In genomic region chr9:122886372-122887179, GRCm38 (mm10) we compare ENCODE assay signal across 8 mouse cellular contexts. TPM values are rescaled to one million over a fixed set of nuclear protein-coding genes. Genes with fewer than 3 reads are reported as not detected.
A peak's percentile ranks its signal among the peaks of the same experiment; 100 is the strongest.
DNase-seq lines count a peak whose midpoint lies in the region; ATAC-seq and TF ChIP-seq lines count a peak whose summit lies in the region.

No protein-coding gene starts in this region.

- H3K36me3 ChIP-seq in C2C12 (ENCODE audit: control insufficient read depth, insufficient read depth): no peaks in the 10 kb centered on the region
- no peaks in the 10 kb centered on the region for H3K36me3 ChIP-seq in erythroblast, embryonic 14.5 days (ENCODE audit: control insufficient read depth)
- H3K36me3 ChIP-seq in heart, embryonic 10.5 days: peaks cover 10% of the 10 kb centered on the region; the same call in 1 of the 2 replicates
- H3K36me3 ChIP-seq in kidney, embryonic 14.5 days (ENCODE audit: control insufficient read depth, insufficient read depth, low read length): no peaks in the 10 kb centered on the region; the same call in 1 of the 2 replicates
- peaks cover 14% of the 10 kb centered on the region; the same call in 1 of the 2 replicates for H3K36me3 ChIP-seq in limb, embryonic 15.5 days
- peaks cover 4% of the 10 kb centered on the region; the same call in 1 of the 2 replicates for H3K36me3 ChIP-seq in midbrain, embryonic 16.5 days (ENCODE audit: control insufficient read depth, insufficient read depth, low read length)
- H3K36me3 ChIP-seq in spleen, adult 2 months (ENCODE audit: control insufficient read depth, insufficient read depth, low read length): no peaks in the 10 kb centered on the region

- no peaks in the 10 kb centered on the region for H3K79me3 ChIP-seq in C2C12 (ENCODE audit: low read depth)

- TF ChIP-seq POLR2A in spleen, adult 2 months (IDR thresholded peaks at IDR 0.05; ENCODE audit: low read depth, low read length): peak; percentile 41; the same call in 1 of the 2 replicates

- H3K9me3 ChIP-seq in erythroblast, embryonic 14.5 days (ENCODE audit: control insufficient read depth, low read length): no peaks in the 10 kb centered on the region
- H3K9me3 ChIP-seq in heart, embryonic 10.5 days: no peaks in the 10 kb centered on the region
- 0 out of 2 replicates have a peak, but pooled peaks cover 3% of the 10 kb centered on the region for H3K9me3 ChIP-seq in kidney, embryonic 14.5 days (ENCODE audit: control insufficient read depth, low read length)
- H3K9me3 ChIP-seq in limb, embryonic 15.5 days: no peaks in the 10 kb centered on the region
- no peaks in the 10 kb centered on the region for H3K9me3 ChIP-seq in midbrain, embryonic 16.5 days (replicated peaks; ENCODE audit: control insufficient read depth, low read length, poor library complexity, severe bottlenecking)

- peak overlapping the region; percentile 86 for H3K9ac ChIP-seq in kidney, embryonic 14.5 days (ENCODE audit: low read depth, low read length)
- H3K9ac ChIP-seq in limb, embryonic 15.5 days: peak overlapping the region; percentile 74
- H3K9ac ChIP-seq in midbrain, embryonic 16.5 days (ENCODE audit: low read depth, low read length): peak overlapping the region; percentile 82

- H3K27ac ChIP-seq in heart, embryonic 10.5 days: peak overlapping the region; percentile 91
- H3K27ac ChIP-seq in kidney, embryonic 14.5 days (ENCODE audit: low read depth, low read length): peak overlapping the region; percentile 37; the same call in 1 of the 2 replicates
- H3K27ac ChIP-seq in limb, embryonic 15.5 days: peak overlapping the region; percentile 30
- H3K27ac ChIP-seq in midbrain, embryonic 16.5 days (ENCODE audit: low read length): peak overlapping the region; percentile 62
- peak overlapping the region; percentile 6; the same call in 1 of the 2 replicates for H3K27ac ChIP-seq in spleen, adult 2 months (ENCODE audit: insufficient read depth, low read length)

- ATAC-seq in kidney, embryonic 14.5 days (ENCODE audit: low FRiP score, low TSS enrichment): peak; percentile 90
- peak; percentile 71; the same call in 1 of the 2 replicates for ATAC-seq in limb, embryonic 15.5 days (ENCODE audit: insufficient number of reproducible peaks, low FRiP score, low TSS enrichment, low read depth)
- peak; percentile 96 for ATAC-seq in midbrain, embryonic 16.5 days

- peak; percentile 93 for DNase-seq in brain, adult 2 months (ENCODE audit: low read depth, low spot score)
- DNase-seq in heart, embryonic 10.5 days (ENCODE audit: low spot score): peak; percentile 78
- DNase-seq in spleen, adult 2 months (ENCODE audit: low read depth in 1 of 2, low spot score in 2 of 2): peak; percentile 37 to 59

- H3K27me3 ChIP-seq in C2C12 (ENCODE audit: control insufficient read depth, insufficient read depth, insufficient read length): no peaks in the 10 kb centered on the region
- peaks cover 10% of the 10 kb centered on the region for H3K27me3 ChIP-seq in erythroblast, embryonic 14.5 days (ENCODE audit: control insufficient read depth)
- H3K27me3 ChIP-seq in heart, embryonic 10.5 days (ENCODE audit: insufficient read depth, poor library complexity, severe bottlenecking): peaks cover 4% of the 10 kb centered on the region; the same call in 1 of the 2 replicates
- H3K27me3 ChIP-seq in kidney, embryonic 14.5 days (ENCODE audit: control insufficient read depth, insufficient read depth, low read length): no peaks in the 10 kb centered on the region
- H3K27me3 ChIP-seq in limb, embryonic 15.5 days: no peaks in the 10 kb centered on the region
- no peaks in the 10 kb centered on the region for H3K27me3 ChIP-seq in midbrain, embryonic 16.5 days (ENCODE audit: control insufficient read depth, insufficient read depth, low read depth, low read length)
- H3K27me3 ChIP-seq in spleen, adult 2 months (ENCODE audit: control insufficient read depth, insufficient read depth, low read length): no peaks in the 10 kb centered on the region; the same call in 1 of the 2 replicates

- H3ac ChIP-seq in C2C12 (ENCODE audit: control insufficient read depth, insufficient read length, low read depth): peak overlapping the region; percentile 77

- peak overlapping the region; percentile 25 for H3K4me3 ChIP-seq in C2C12 (ENCODE audit: insufficient read depth, poor library complexity, severe bottlenecking)
- peak overlapping the region; percentile 68 for H3K4me3 ChIP-seq in erythroblast, embryonic 14.5 days (replicated peaks)
- H3K4me3 ChIP-seq in heart, embryonic 10.5 days: peak overlapping the region; percentile 91
- peak overlapping the region; percentile 82 for H3K4me3 ChIP-seq in kidney, embryonic 14.5 days (ENCODE audit: low read length)
- peak overlapping the region; percentile 77 for H3K4me3 ChIP-seq in limb, embryonic 15.5 days
- peak overlapping the region; percentile 78 for H3K4me3 ChIP-seq in midbrain, embryonic 16.5 days (ENCODE audit: low read depth, low read length)
- peak overlapping the region; percentile 84 for H3K4me3 ChIP-seq in spleen, adult 2 months (ENCODE audit: extremely low read depth, insufficient read depth, insufficient read length)

- H3K4me1 ChIP-seq in erythroblast, embryonic 14.5 days (ENCODE audit: control insufficient read depth): peaks cover 11% of the 10 kb centered on the region
- 0 out of 2 replicates have a peak, but pooled peaks cover 6% of the 10 kb centered on the region for H3K4me1 ChIP-seq in heart, embryonic 10.5 days
- H3K4me1 ChIP-seq in kidney, embryonic 14.5 days (ENCODE audit: control insufficient read depth, insufficient read depth, low read length): 0 out of 2 replicates have a peak, but pooled peaks cover 2% of the 10 kb centered on the region
- no peaks in the 10 kb centered on the region for H3K4me1 ChIP-seq in limb, embryonic 15.5 days
- H3K4me1 ChIP-seq in midbrain, embryonic 16.5 days (ENCODE audit: control insufficient read depth, insufficient read depth, low read length): peaks cover 8% of the 10 kb centered on the region
- no peaks in the 10 kb centered on the region; the same call in 1 of the 2 replicates for H3K4me1 ChIP-seq in spleen, adult 2 months (ENCODE audit: control insufficient read depth, insufficient read depth, insufficient read length)

- no peaks in the 10 kb centered on the region for H3K79me2 ChIP-seq in C2C12 (ENCODE audit: control insufficient read depth, insufficient read depth)

- no peak for TF ChIP-seq CTCF in C2C12 (IDR thresholded peaks at IDR 0.05; ENCODE audit: control insufficient read depth, insufficient read depth, insufficient read length)
- TF ChIP-seq CTCF in spleen, adult 2 months (IDR thresholded peaks at IDR 0.05; ENCODE audit: extremely low read depth, insufficient read depth, insufficient read length, insufficient replicate concordance): no peak

- peak overlapping the region; percentile 84 for H3K4me2 ChIP-seq in kidney, embryonic 14.5 days (replicated peaks; ENCODE audit: low read depth, low read length)
- H3K4me2 ChIP-seq in limb, embryonic 15.5 days: peak overlapping the region; percentile 59
- peak overlapping the region; percentile 85 for H3K4me2 ChIP-seq in midbrain, embryonic 16.5 days (ENCODE audit: low read length)

- WGBS in heart, embryonic 10.5 days: 7% methylated on average over 54 of the region's 54 CpGs
- WGBS in kidney, embryonic 14.5 days: 5% methylated on average over 54 of the region's 54 CpGs
- 7% methylated on average over 54 of the region's 54 CpGs for WGBS in limb, embryonic 15.5 days
- WGBS in midbrain, embryonic 16.5 days: 6% methylated on average over 53 of the region's 54 CpGs
- WGBS in spleen, adult 2 months: 8% methylated on average over 54 of the region's 54 CpGs

TF ChIP-seq in C2C12, 6 proteins besides CTCF, POLR2A, EP300 and RAD21 (continues in another document):
- TF ChIP-seq CEBPB (IDR thresholded peaks at IDR 0.05; ENCODE audit: low read depth) (no peak), MAX (IDR thresholded peaks at IDR 0.05) (no peak), MYOD1 (IDR thresholded peaks at IDR 0.05; ENCODE audit: control insufficient read depth, insufficient read length, low read depth) (no peak)

RNA-seq across cellular contexts. Expression of gene Zkscan7, which starts 1.1 kb away (rescaled TPM):
- 0.40 TPM for polyA plus RNA-seq in C2C12 (2012; fragmentation: generic; extraction: Trizol)
- not detected in 2 replicates for polyA plus RNA-seq in erythroblast, embryonic 14.5 days (2012)
- 2.4 and 3.0 TPM in 2 replicates for polyA plus RNA-seq in heart, embryonic 10.5 days (2016; fragmentation: Nextera tagmentation; extraction: Ambion mirVana)
- polyA plus RNA-seq in kidney, embryonic 14.5 days (2014; fragmentation: Nextera tagmentation; extraction: Ambion mirVana): 3.3 and 3.6 TPM in 2 replicates
- polyA plus RNA-seq in limb, embryonic 15.5 days (2015; fragmentation: Nextera tagmentation; extraction: Ambion mirVana): 4.1 and 5.8 TPM in 2 replicates
- 4.7 and 4.9 TPM in 2 replicates for polyA plus RNA-seq in midbrain, embryonic 16.5 days (2015; fragmentation: Nextera tagmentation; extraction: Ambion mirVana)
- polyA plus RNA-seq in spleen, adult 2 months (2012; rRNA removed): 1.6 and 1.9 TPM in 2 replicates

RNA-seq across cellular contexts. Expression of gene Zfp445, which starts 20.8 kb away (rescaled TPM):
- polyA plus RNA-seq in C2C12 (2012; fragmentation: generic; extraction: Trizol): 7.9 TPM
- polyA plus RNA-seq in erythroblast, embryonic 14.5 days (2012): 0.45 and 0.46 TPM in 2 replicates
- 47.4 and 50.7 TPM in 2 replicates for polyA plus RNA-seq in heart, embryonic 10.5 days (2016; fragmentation: Nextera tagmentation; extraction: Ambion mirVana)
- 28.2 and 66.0 TPM in 2 replicates for polyA plus RNA-seq in kidney, embryonic 14.5 days (2014; fragmentation: Nextera tagmentation; extraction: Ambion mirVana)
- 59.7 and 66.5 TPM in 2 replicates for polyA plus RNA-seq in limb, embryonic 15.5 days (2015; fragmentation: Nextera tagmentation; extraction: Ambion mirVana)
- polyA plus RNA-seq in midbrain, embryonic 16.5 days (2015; fragmentation: Nextera tagmentation; extraction: Ambion mirVana): 121 and 131 TPM in 2 replicates
- polyA plus RNA-seq in spleen, adult 2 months (2012; rRNA removed): 20.0 and 25.1 TPM in 2 replicates

RNA-seq across cellular contexts. Expression of gene Zfp105, which starts 36.3 kb away (rescaled TPM):
- not detected for polyA plus RNA-seq in C2C12 (2012; fragmentation: generic; extraction: Trizol)
- polyA plus RNA-seq in erythroblast, embryonic 14.5 days (2012): not detected in 2 replicates
- polyA plus RNA-seq in heart, embryonic 10.5 days (2016; fragmentation: Nextera tagmentation; extraction: Ambion mirVana): 14.5 and 20.4 TPM in 2 replicates
- 20.8 and 28.6 TPM in 2 replicates for polyA plus RNA-seq in kidney, embryonic 14.5 days (2014; fragmentation: Nextera tagmentation; extraction: Ambion mirVana)
- 16.7 and 17.0 TPM in 2 replicates for polyA plus RNA-seq in limb, embryonic 15.5 days (2015; fragmentation: Nextera tagmentation; extraction: Ambion mirVana)
- polyA plus RNA-seq in midbrain, embryonic 16.5 days (2015; fragmentation: Nextera tagmentation; extraction: Ambion mirVana): 16.8 and 19.7 TPM in 2 replicates
- 0.39 and 0.45 TPM in 2 replicates for polyA plus RNA-seq in spleen, adult 2 months (2012; rRNA removed)

RNA-seq across cellular contexts. Expression of gene Gm35549, which starts 42.7 kb away (rescaled TPM):
- polyA plus RNA-seq in C2C12 (2012; fragmentation: generic; extraction: Trizol): 0.16 TPM
- polyA plus RNA-seq in erythroblast, embryonic 14.5 days (2012): not detected in 2 replicates
- polyA plus RNA-seq in heart, embryonic 10.5 days (2016; fragmentation: Nextera tagmentation; extraction: Ambion mirVana): not detected in 2 replicates
- polyA plus RNA-seq in kidney, embryonic 14.5 days (2014; fragmentation: Nextera tagmentation; extraction: Ambion mirVana): 0.37 TPM in 2 replicates
- polyA plus RNA-seq in limb, embryonic 15.5 days (2015; fragmentation: Nextera tagmentation; extraction: Ambion mirVana): 0.42 TPM in 1 of 2 replicates, not detected in the other
- 0.63 TPM in 1 of 2 replicates, not detected in the other for polyA plus RNA-seq in midbrain, embryonic 16.5 days (2015; fragmentation: Nextera tagmentation; extraction: Ambion mirVana)
- polyA plus RNA-seq in spleen, adult 2 months (2012; rRNA removed): not detected in 2 replicates

Comparison
In these comparisons a context has a peak if more than half of its experiments do, and no peak if none do; other contexts are left out.
1. Peak in every context shown above with its lines: DNase-seq, ATAC-seq, H3K4me3 ChIP-seq and H3K27ac ChIP-seq.
2. H3K4me3 ChIP-seq: peak in every context shown above with its lines; median percentile 91 in heart, embryonic 10.5 days; 84 in spleen, adult 2 months; 82 in kidney, embryonic 14.5 days; 78 in midbrain, embryonic 16.5 days; 77 in limb, embryonic 15.5 days; 68 in erythroblast, embryonic 14.5 days; 25 in C2C12.
3. H3K27ac ChIP-seq: peak in every context shown above with its lines; median percentile 91 in heart, embryonic 10.5 days; 62 in midbrain, embryonic 16.5 days; 37 in kidney, embryonic 14.5 days; 30 in limb, embryonic 15.5 days; 6 in spleen, adult 2 months.
4. RNA of gene Zfp105, which starts 36.3 kb away (polyA plus RNA-seq): 20.8 to 28.6 TPM in kidney, embryonic 14.5 days, 14.5 to 20.4 TPM in heart, embryonic 10.5 days, 16.7 to 17.0 TPM in limb, embryonic 15.5 days and 16.8 to 19.7 TPM in midbrain, embryonic 16.5 days; 0.39 to 0.45 TPM in spleen, adult 2 months, not detected in C2C12 (single experiment) and not detected in erythroblast, embryonic 14.5 days; every median in the first group is over 10 times any median in the second.